Mouse (Mus musculus): ENCODE measurements at regions not wholly inside any gene's neighbourhood (a gene's known extent, or its start where the extent isn't known, plus 50 kb on each side); places are given as distances from the start of the nearest gene placed in this dataset.

GRCm38 (mm10) chr1:16007809-16008208, 85.3 kb downstream of the 4930444P10Rik start:
- DNase-seq (ENCODE audit: low read depth, low spot score) = no peak

GRCm38 (mm10) chr1:16006888-16007287, 86.2 kb downstream of the 4930444P10Rik start:
- no peak for DNase-seq (ENCODE audit: low read depth, low spot score)

GRCm38 (mm10) chr1:15997135-15997534, 96.0 kb downstream of the 4930444P10Rik start:
- DNase-seq (ENCODE audit: low read depth, low spot score) = no peak

- DNase-seq (ENCODE audit: low read depth, low spot score) = no peak
Measured at GRCm38 (mm10) chr1:15996341-15996740, 96.8 kb downstream of the 4930444P10Rik start.

GRCm38 (mm10) chr1:15993561-15994410, 99.3 kb downstream of the 4930444P10Rik start:
- peak; percentile 13 for DNase-seq (ENCODE audit: low read depth, low spot score)

- DNase-seq (ENCODE audit: low read depth, low spot score) = no peak
Measured at GRCm38 (mm10) chr1:15990982-15991381, 102.1 kb downstream of the 4930444P10Rik start.

- DNase-seq (ENCODE audit: low read depth, low spot score) = no peak
Measured at GRCm38 (mm10) chr1:15985579-15985978, 107.5 kb downstream of the 4930444P10Rik start.

- no peak for DNase-seq (ENCODE audit: low read depth, low spot score)
Measured at GRCm38 (mm10) chr1:15979333-15979732, 113.8 kb downstream of the 4930444P10Rik start.

GRCm38 (mm10) chr1:15959578-15959977, 133.5 kb downstream of the 4930444P10Rik start:
- DNase-seq (ENCODE audit: low read depth, low spot score) = no peak

- peak; percentile 26 for DNase-seq (ENCODE audit: low read depth, low spot score)
Measured at GRCm38 (mm10) chr1:15958661-15959060, 134.5 kb downstream of the 4930444P10Rik start.

GRCm38 (mm10) chr1:15943662-15944061, 149.5 kb downstream of the 4930444P10Rik start:
- DNase-seq (ENCODE audit: low read depth, low spot score) = no peak

GRCm38 (mm10) chr1:15943041-15943440, 150.1 kb downstream of the 4930444P10Rik start:
- no peak for DNase-seq (ENCODE audit: low read depth, low spot score)

Data from forelimb bud, embryonic 11.5 days (tissue).